Mouse (Mus musculus) adrenal gland (tissue): ENCODE measurements at regions not wholly inside any gene's neighbourhood (a gene's known extent, or its start where the extent isn't known, plus 50 kb on each side); places are given as distances from the start of the nearest gene placed in this dataset.

Experiments
- intact Hi-C: fragments of 180-260 bp; cut with DNase I; formaldehyde crosslinking; loops from one replicate; pipeline ENCODE4 v1.15.1; 2025

- intact Hi-C loops = no loop called here
These were observed 221.5 kb downstream of the 4933412E24Rik start for GRCm38 (mm10) chr15:59794871-59795270.

- intact Hi-C loops = no loop called here
These were observed 229.5 kb downstream of the 4933412E24Rik start for GRCm38 (mm10) chr15:59786706-59787425.

GRCm38 (mm10) chr15:59785981-59786380 is 230.4 kb downstream of the 4933412E24Rik start:
- intact Hi-C loops = no loop called here

- intact Hi-C loops = no loop called here
These were observed 231.9 kb downstream of the 4933412E24Rik start for GRCm38 (mm10) chr15:59784556-59784929.

GRCm38 (mm10) chr15:59783782-59784555 is 232.4 kb downstream of the 4933412E24Rik start:
- intact Hi-C loops = no loop called here

- intact Hi-C loops = no loop called here
These were observed 233.0 kb downstream of the 4933412E24Rik start for GRCm38 (mm10) chr15:59783393-59783781.

GRCm38 (mm10) chr15:59780506-59780905 is 235.9 kb downstream of the 4933412E24Rik start:
- intact Hi-C loops = no loop called here

- intact Hi-C loops = no loop called here
These were observed 239.0 kb downstream of the 4933412E24Rik start for GRCm38 (mm10) chr15:59777307-59777871.

- intact Hi-C loops = no loop called here
These were observed 240.6 kb downstream of the 4933412E24Rik start for GRCm38 (mm10) chr15:59775781-59776180.

- intact Hi-C loops = no loop called here
These were observed 242.4 kb downstream of the 4933412E24Rik start for GRCm38 (mm10) chr15:59773983-59774382.

- intact Hi-C loops = no loop called here
These were observed 243.8 kb downstream of the 4933412E24Rik start for GRCm38 (mm10) chr15:59772595-59772994.

GRCm38 (mm10) chr15:59762061-59762460 is 254.4 kb downstream of the 4933412E24Rik start:
- intact Hi-C loops = no loop called here

- intact Hi-C loops = no loop called here
These were observed 255.9 kb downstream of the 4933412E24Rik start for GRCm38 (mm10) chr15:59760490-59760889.

- intact Hi-C loops = no loop called here
These were observed 256.8 kb downstream of the 4933412E24Rik start for GRCm38 (mm10) chr15:59759566-59759965.

- intact Hi-C loops = no loop called here
These were observed 257.4 kb downstream of the 4933412E24Rik start for GRCm38 (mm10) chr15:59758971-59759370.

GRCm38 (mm10) chr15:59756141-59756540 is 260.3 kb downstream of the 4933412E24Rik start:
- intact Hi-C loops = no loop called here

GRCm38 (mm10) chr15:59754906-59755305 is 261.5 kb downstream of the 4933412E24Rik start:
- intact Hi-C loops = no loop called here

GRCm38 (mm10) chr15:59752277-59752676 is 264.1 kb downstream of the 4933412E24Rik start:
- intact Hi-C loops = no loop called here

GRCm38 (mm10) chr15:59746290-59746689 is 270.1 kb downstream of the 4933412E24Rik start:
- intact Hi-C loops = no loop called here

- intact Hi-C loops = no loop called here
These were observed 271.9 kb downstream of the 4933412E24Rik start for GRCm38 (mm10) chr15:59744411-59744931.

- intact Hi-C loops = no loop called here
These were observed 277.2 kb downstream of the 4933412E24Rik start for GRCm38 (mm10) chr15:59739197-59739596.

- intact Hi-C loops = no loop called here
These were observed 279.2 kb downstream of the 4933412E24Rik start for GRCm38 (mm10) chr15:59737247-59737646.
